Mouse (Mus musculus) frontal cortex, adult (tissue): ENCODE results near the gene Dclk1.

Source experiments
- ATAC-seq: cut with Nextera tagmentation; 2 replicates; pipeline ENCODE4 v1.9.2; 2017; ENCODE audit warnings: mild to moderate bottlenecking, moderate library complexity, mixed read lengths; ENCODE audit not compliant: low TSS enrichment

Dclk1 gene

GRCm38 (mm10) chr3:55260139-55260538 lies 18.0 kb downstream of the Dclk1 start:
- peak; percentile 18 for ATAC-seq

DNA sequence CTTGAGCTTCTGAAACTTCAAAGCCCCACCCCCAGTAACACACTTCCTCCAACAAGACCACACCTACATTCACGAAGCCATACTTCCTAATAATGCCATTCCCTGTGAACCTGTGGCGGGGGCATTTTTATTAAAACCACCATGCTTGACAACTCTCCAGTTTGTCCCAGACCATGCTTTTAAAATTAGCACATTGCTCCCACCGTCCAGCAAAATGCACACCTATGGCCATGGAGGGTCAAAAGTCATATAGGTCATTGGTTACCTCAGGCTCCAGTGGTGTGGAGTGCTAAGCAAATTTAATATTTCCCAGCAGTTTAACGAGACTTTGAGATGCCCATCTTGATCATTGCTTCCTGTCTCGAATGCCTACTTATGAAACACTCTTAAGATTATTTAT lies 23.9 kb downstream of the Dclk1 start:
- no peak for ATAC-seq

GRCm38 (mm10) chr3:55269802-55270201 lies 27.6 kb downstream of the Dclk1 start:
- ATAC-seq = no peak

- ATAC-seq = peak; percentile 63
Observed at GRCm38 (mm10) chr3:55270345-55270744, 28.2 kb downstream of the Dclk1 start.

DNA sequence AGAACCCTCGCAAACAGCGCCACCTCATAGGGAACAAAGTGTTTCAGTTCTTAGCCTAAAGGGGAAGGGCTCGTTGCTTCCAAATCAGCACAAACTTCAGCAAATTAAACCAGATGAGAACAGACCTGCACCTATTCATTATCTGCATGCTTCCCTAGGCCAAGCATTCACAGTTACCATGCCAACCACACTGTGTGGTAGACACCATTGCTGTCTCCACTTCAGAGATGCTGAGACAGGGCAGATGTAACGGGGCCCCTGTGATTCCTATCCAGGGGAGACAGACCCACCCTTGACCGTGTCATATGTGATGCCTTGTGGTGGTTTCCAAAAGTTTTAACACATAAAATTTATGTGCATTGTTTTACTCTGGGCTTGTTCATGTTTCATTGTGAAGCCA lies 28.8 kb downstream of the Dclk1 start:
- no peak for ATAC-seq

DNA sequence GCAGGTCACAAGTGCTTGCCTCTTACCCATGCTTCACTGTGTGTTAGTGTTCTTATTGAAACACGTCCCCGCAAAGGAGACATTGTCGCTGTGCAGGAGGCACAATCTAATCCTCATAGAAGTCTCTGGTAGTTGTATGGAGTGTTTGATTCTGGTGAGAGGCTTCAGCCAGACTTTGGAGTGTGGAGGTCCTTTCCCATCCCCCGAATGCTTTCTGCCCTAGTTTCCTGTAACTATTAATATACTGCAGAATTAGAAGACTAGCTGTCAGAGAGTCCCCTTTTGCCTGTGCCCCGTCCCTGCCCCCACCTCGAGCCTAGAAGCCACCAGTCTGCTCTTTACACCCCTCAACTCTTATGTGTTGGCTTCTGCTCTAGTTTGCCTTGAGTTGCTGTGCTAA lies 30.4 kb downstream of the Dclk1 start:
- ATAC-seq = no peak

GRCm38 (mm10) chr3:55276446-55276845 lies 34.3 kb downstream of the Dclk1 start:
- ATAC-seq = no peak

- ATAC-seq = no peak
Observed at GRCm38 (mm10) chr3:55276851-55277250, 34.7 kb downstream of the Dclk1 start.

- ATAC-seq = peak; percentile 13; the same call in 1 of the 2 replicates
Observed at GRCm38 (mm10) chr3:55277829-55278228, 35.7 kb downstream of the Dclk1 start.

DNA sequence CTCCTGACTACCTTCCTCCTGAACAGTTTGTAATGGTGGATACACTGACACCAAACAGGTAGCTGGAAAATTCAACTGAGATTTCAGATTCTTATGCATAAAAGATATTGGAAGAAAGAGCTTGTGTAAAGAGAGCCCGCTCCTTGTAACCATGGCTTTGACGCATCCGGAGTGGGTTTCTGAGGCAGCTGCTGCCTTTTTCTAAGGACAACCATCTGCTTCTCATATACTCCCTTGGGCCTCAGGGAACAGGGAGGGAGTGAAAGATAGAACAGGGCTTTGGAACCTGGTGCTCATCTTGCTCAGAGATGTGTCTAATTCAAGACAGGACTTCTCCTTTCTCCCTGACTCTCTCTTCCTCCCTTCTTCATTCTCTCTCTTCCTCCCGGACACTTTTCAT lies 37.8 kb downstream of the Dclk1 start:
- ATAC-seq = peak; percentile 64

DNA sequence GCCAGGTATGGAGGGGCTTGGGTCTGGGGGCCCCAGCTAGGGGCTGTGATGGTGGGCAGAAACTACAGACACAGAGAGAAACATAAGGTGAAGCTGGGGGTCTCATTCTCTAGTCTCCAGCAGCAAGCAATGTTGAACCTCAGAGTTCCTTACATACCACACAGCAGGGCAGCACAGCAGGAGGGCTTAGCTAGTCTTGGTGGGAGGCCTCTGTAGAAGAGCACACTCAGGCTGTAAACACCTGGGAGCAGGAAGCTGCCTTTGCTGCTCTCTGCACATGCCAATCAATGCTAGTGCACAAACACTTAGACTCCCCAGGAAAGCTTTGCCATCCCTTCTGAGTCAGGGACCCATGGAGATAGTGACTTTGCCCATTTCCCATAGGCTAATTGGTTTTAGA lies 38.3 kb downstream of the Dclk1 start:
- ATAC-seq = no peak

- ATAC-seq = peak; percentile 62
Observed at GRCm38 (mm10) chr3:55284215-55284614, 42.1 kb downstream of the Dclk1 start.

DNA sequence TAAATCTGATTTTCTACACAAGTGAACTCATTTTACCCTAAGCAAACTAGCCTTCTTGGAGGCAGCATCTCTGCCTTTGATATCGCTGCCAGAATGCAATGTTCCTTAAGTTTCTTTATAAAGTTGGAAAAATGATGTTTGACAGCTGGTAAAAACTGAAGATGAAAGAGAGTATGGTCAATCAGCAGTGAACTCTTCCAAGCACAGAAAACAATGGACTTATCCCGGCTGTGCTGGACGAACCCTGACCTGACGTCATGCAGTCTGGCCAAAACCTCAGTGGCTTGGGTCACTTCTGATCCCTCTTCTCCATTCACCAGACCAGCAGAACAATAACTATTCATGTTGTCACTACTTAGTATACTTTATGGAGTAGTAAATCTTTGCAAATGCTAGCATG lies 46.6 kb downstream of the Dclk1 start:
- ATAC-seq = no peak

GRCm38 (mm10) chr3:55291964-55292363 lies 49.8 kb downstream of the Dclk1 start:
- ATAC-seq = no peak

- peak; percentile 58 for ATAC-seq
Observed at GRCm38 (mm10) chr3:55292783-55293430, 50.7 kb downstream of the Dclk1 start.

GRCm38 (mm10) chr3:55305653-55306052 lies 63.5 kb downstream of the Dclk1 start:
- peak; percentile 62 for ATAC-seq

GRCm38 (mm10) chr3:55307553-55308177 lies 65.5 kb downstream of the Dclk1 start:
- ATAC-seq = no peak

GRCm38 (mm10) chr3:55309961-55310360 lies 67.8 kb downstream of the Dclk1 start:
- no peak for ATAC-seq

DNA sequence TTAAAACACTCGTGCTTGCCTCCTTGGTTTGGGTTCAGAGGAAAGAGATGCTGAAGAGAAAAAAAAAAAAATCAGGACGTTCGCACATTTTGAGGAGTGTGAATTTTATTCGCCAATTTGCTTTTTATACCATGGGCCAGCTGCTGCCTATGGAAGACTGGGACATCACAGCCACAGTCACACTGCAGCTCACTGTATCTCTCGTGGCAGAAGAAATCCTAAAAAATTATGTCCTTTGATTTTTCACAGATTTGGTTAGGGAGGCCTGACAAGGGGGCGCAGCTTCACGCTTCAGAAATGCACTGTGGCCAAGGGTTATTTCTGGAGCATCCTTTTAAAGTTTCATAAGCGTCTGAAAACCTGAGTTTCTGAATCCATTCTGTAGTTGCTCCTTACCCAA lies 73.7 kb downstream of the Dclk1 start:
- peak; percentile 90 for ATAC-seq

DNA sequence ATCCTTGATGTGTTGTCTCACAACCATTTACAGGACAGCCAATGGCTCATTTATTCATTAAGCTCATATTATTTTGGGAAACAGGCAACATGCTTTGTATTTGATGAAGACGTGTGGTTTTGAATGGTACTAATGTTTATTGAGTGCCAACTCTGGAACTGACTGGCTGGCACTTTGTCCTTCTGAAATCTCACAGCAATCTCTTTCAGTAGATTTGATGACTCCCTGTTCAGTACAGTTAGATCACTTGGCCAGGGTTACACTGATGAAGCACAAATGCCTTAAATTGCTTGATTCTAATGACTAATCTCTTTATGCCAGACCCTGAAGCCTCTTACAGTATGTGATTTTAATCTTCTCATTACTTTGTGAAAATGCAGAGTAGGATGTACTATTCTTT lies 75.9 kb downstream of the Dclk1 start:
- ATAC-seq = no peak

DNA sequence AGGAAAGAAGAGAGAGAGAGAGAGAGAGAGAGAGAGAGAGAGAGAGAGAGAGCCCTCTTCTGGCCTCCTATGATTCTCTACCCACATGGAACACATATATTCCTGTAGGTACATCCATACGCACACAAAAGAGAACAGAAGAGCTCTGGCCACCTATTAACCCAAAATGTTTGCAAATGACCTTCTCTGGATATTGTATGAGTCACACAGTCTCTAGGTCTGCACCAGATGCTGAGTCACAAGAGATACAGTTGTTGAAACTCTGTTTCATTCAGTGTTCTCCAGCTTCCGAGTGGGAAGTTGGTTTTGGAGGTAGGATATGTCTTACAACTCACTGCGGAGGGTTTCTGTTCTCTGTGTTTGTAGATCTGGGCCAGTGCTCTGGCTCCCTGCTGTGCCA lies 78.4 kb downstream of the Dclk1 start:
- no peak for ATAC-seq

- ATAC-seq = peak; percentile 68
Observed at GRCm38 (mm10) chr3:55324029-55324428, 81.9 kb downstream of the Dclk1 start.

GRCm38 (mm10) chr3:55330496-55330895 lies 88.3 kb downstream of the Dclk1 start:
- no peak for ATAC-seq

DNA sequence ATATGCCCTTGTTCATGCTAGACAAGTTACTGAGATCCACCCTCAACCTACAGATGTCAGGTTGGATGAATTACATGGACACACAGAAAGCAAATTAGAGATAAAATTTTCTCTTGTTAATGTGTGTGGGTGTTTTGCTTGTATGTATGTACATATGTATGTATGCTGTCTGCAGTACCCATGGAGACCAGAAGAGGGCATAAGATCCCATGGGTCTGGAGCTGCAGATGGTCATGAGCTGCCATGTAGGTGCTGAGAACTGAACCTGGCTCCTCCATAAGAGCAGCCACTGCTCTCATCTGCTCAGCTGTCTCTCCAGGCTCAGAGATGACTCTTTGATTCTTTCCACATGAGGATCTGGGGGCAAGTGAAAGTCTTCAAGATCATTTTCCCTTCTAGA lies 89.5 kb downstream of the Dclk1 start:
- ATAC-seq = no peak
